Mouse (Mus musculus) MN1 (cell line): Measurements from ENCODE around the gene Rnf222.
A peak's percentile ranks its signal among the peaks of the same experiment; 100 is the strongest.
"Not testable (repeated sequence)": the region's sequence is repeated elsewhere in the genome, so short reads cannot be mapped to it uniquely, and the experiment has no call there.

Source experiments
- DNase-seq: peaks from one replicate; pipeline ENCODE4 v3.0.0-alpha.2; 2016; ENCODE audit warnings: low spot score

Rnf222 gene

GRCm38 (mm10) chr11:68911531-68912177 is 23.3 kb downstream of the Rnf222 start:
- no peak for DNase-seq

- DNase-seq: no peak
Observed at GRCm38 (mm10) chr11:68914566-68914965, 26.2 kb downstream of the Rnf222 start.

- DNase-seq: no peak
Observed at GRCm38 (mm10) chr11:68923191-68923590, 34.8 kb downstream of the Rnf222 start.

GRCm38 (mm10) chr11:68924749-68925148 is 36.4 kb downstream of the Rnf222 start:
- DNase-seq: no peak

GRCm38 (mm10) chr11:68926981-68927380 is 38.6 kb downstream of the Rnf222 start, which contains the start of gene Odf4:
Gene Odf4 (minus strand): TSS chr11:68927081.
- DNase-seq: no peak

- DNase-seq: no peak
Observed at GRCm38 (mm10) chr11:68929947-68930346, 41.6 kb downstream of the Rnf222 start.

GRCm38 (mm10) chr11:68933885-68934507 is 45.6 kb downstream of the Rnf222 start:
- DNase-seq: no peak

- DNase-seq: not testable (repeated sequence)
Observed at GRCm38 (mm10) chr11:68936951-68937350, 48.6 kb downstream of the Rnf222 start.

- peak; percentile 88 for DNase-seq
Observed at GRCm38 (mm10) chr11:68939451-68940304, 51.3 kb downstream of the Rnf222 start.

- DNase-seq: no peak
Observed at GRCm38 (mm10) chr11:68940516-68940915, 52.2 kb downstream of the Rnf222 start.

- no peak for DNase-seq
Observed at GRCm38 (mm10) chr11:68942731-68943130, 54.4 kb downstream of the Rnf222 start.

- DNase-seq: no peak
Observed at GRCm38 (mm10) chr11:68945245-68945644, 56.9 kb downstream of the Rnf222 start.
